Mouse (Mus musculus) megakaryocyte, embryonic 14.5 days (primary cell): Measurements from ENCODE around the gene Nsl1.

Experiments used
- FLI1 ChIP-seq: IDR thresholded peaks from 2 replicates; pipeline ENCODE4 v1.6.1; 2012; ENCODE audit warnings: low read length, inconsistent platforms, mixed read lengths
- GATA1 ChIP-seq: IDR thresholded peaks from 3 replicates; pipeline ENCODE4 v1.6.1; 2012; ENCODE audit warnings: mixed read lengths, low read length, inconsistent platforms, borderline replicate concordance

GRCm38 (mm10) chr1:191021016-191021415 is 41.8 kb upstream of the Nsl1 start:
- TF ChIP-seq GATA1 (no peak), FLI1 (no peak)
